Mouse (Mus musculus) bone marrow macrophage, adult 2 months (primary cell): Measurements from ENCODE around the gene Kcng4.

ENCODE experiments used
- CTCF ChIP-seq: IDR thresholded peaks from 2 replicates; pipeline ENCODE4 v1.5.1; 2012; ENCODE audit warnings: low read depth, mild to moderate bottlenecking, low read length, moderate library complexity
- POLR2A ChIP-seq: IDR thresholded peaks from 2 replicates; pipeline ENCODE4 v1.6.1; 2012; ENCODE audit warnings: mild to moderate bottlenecking, low read depth, low read length, borderline replicate concordance

- TF ChIP-seq CTCF (no peak), POLR2A (no peak)
These were observed 23.0 kb downstream of the Kcng4 start, which contains the start of gene Adad2 for GRCm38 (mm10) chr8:119612471-119612870.
